Mouse (Mus musculus): ENCODE data around the gene Ror2.

DNA sequence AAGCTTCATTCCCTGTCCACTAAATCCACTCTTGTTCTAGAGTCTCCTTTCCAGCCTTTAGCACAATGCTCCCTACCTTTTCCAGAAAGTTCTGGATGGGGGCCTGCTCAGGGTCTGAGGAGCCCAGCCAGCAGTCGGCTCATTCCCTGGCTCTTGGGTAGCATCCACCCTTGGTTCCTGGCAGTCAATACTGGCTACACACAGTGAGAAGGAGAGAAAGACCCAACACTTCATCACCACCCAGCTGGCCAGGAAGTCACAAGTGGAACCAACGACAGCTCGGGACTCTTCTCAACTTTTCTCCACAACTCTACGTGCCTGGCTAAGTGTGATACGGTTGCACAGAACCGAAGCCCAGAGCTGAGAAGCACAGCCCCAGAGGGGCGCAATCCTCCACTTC lies 86.7 kb downstream of the Ror2 start:
- TF ChIP-seq CTCF (IDR thresholded peaks at IDR 0.05; ENCODE audit: low read depth) (no peak), EP300 (optimal IDR thresholded peaks at IDR 0.05) (no peak)
